Mouse (Mus musculus) spleen, adult 2 months (tissue): Measurements from ENCODE around the gene Colgalt1.

Experiments used
- CTCF ChIP-seq: fragments of 200-500 bp; IDR thresholded peaks from 2 replicates; pipeline ENCODE4 v1.5.1; 2011; ENCODE audit warnings: mild to moderate bottlenecking, inconsistent platforms; ENCODE audit not compliant: insufficient read depth, insufficient read length, insufficient replicate concordance; ENCODE audit errors: extremely low read depth
- POLR2A ChIP-seq: fragments of 200-500 bp; IDR thresholded peaks from 2 replicates; pipeline ENCODE4 v1.6.1; 2011; ENCODE audit warnings: low read depth, low read length, inconsistent platforms

DNA sequence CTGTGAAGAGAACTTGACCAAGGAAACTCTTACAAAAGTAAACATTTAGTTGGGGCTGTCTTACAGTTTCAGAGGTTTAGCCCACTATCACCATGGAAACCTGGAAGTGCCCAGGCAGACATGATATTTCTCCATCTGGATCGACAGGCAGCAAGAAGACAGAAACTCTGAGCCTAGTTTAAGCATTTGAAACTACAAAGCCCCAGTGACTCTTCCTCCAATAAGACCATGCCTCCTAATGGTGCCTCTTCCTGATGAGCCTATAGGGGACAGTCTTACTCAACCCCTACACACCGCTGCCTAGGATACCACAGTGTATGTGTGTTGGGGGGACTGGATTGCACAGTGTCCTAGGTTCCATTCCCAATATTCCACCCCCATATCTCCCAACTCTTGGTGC, 63.3 kb downstream of the Colgalt1 start:
- TF ChIP-seq CTCF (no peak), POLR2A (no peak)
